In genomic region chr6:145830117-145830516, GRCm38 (mm10) we compare ENCODE assay signal across 8 mouse cellular contexts. TPM values are rescaled to one million over a fixed set of nuclear protein-coding genes. Genes with fewer than 3 reads are reported as not detected.
DNase-seq lines count a peak whose midpoint lies in the region; ATAC-seq and TF ChIP-seq lines count a peak whose summit lies in the region.

No protein-coding gene starts in this region.

- H3K4me2 ChIP-seq in hindbrain, embryonic 16.5 days (ENCODE audit: low read length), result no peak overlapping the region
- H3K4me2 ChIP-seq in midbrain, embryonic 12.5 days (replicated peaks), result no peak overlapping the region

- H3K9me3 ChIP-seq in heart, embryonic 10.5 days, result no peaks in the 10 kb centered on the region
- no peaks in the 10 kb centered on the region for H3K9me3 ChIP-seq in hindbrain, embryonic 16.5 days (ENCODE audit: control insufficient read depth, low read length)
- no peaks in the 10 kb centered on the region for H3K9me3 ChIP-seq in midbrain, embryonic 12.5 days

- ATAC-seq in hindbrain, embryonic 16.5 days, result 0 out of 2 replicates have a peak, but pooled peaks have one; percentile 69
- ATAC-seq in midbrain, embryonic 12.5 days (ENCODE audit: low FRiP score, low read depth), result peak; percentile 54; the same call in 1 of the 2 replicates

- H3K4me1 ChIP-seq in heart, embryonic 10.5 days, result peaks cover 18% of the 10 kb centered on the region
- H3K4me1 ChIP-seq in hindbrain, embryonic 16.5 days (ENCODE audit: control insufficient read depth, insufficient read depth, low read depth, low read length), result no peaks in the 10 kb centered on the region
- H3K4me1 ChIP-seq in midbrain, embryonic 12.5 days, result peaks cover 4% of the 10 kb centered on the region; the same call in 1 of the 2 replicates
- H3K4me1 ChIP-seq in spleen, adult 2 months (ENCODE audit: control insufficient read depth, insufficient read depth, insufficient read length), result peaks cover 4% of the 10 kb centered on the region; the same call in 1 of the 2 replicates

- peak; percentile 100 for TF ChIP-seq CTCF in left cerebral cortex, adult 2 months (IDR thresholded peaks at IDR 0.05)
- TF ChIP-seq CTCF in spleen, adult 2 months (IDR thresholded peaks at IDR 0.05; ENCODE audit: extremely low read depth, insufficient read depth, insufficient read length, insufficient replicate concordance), result peak; percentile 85; the same call in 1 of the 2 replicates

- peak; percentile 96 for DNase-seq in heart, adult 11 months
- DNase-seq in heart, embryonic 10.5 days (ENCODE audit: low spot score), result no peak
- peak; percentile 86 to 90 for DNase-seq in cerebellum, postnatal 10 days
- peak; percentile 73 for DNase-seq in gastrocnemius, adult 18-20 months (ENCODE audit: low spot score)
- DNase-seq in left cerebral cortex, adult 2 months (ENCODE audit: extremely low spot score in 1 of 2, low spot score in 2 of 2), result peak; percentile 67
- DNase-seq in spleen, adult 2 months (ENCODE audit: low read depth in 1 of 2, low spot score in 2 of 2), result peak; percentile 53 to 72

- H3K27me3 ChIP-seq in heart, embryonic 10.5 days (ENCODE audit: insufficient read depth, poor library complexity, severe bottlenecking), result no peaks in the 10 kb centered on the region
- H3K27me3 ChIP-seq in hindbrain, embryonic 16.5 days (replicated peaks; ENCODE audit: control insufficient read depth, insufficient read depth, low read length), result no peaks in the 10 kb centered on the region
- H3K27me3 ChIP-seq in midbrain, embryonic 12.5 days, result no peaks in the 10 kb centered on the region
- no peaks in the 10 kb centered on the region for H3K27me3 ChIP-seq in spleen, adult 2 months (ENCODE audit: control insufficient read depth, insufficient read depth, low read length)

- WGBS in heart, embryonic 10.5 days, result 17% methylated on average over 8 of the region's 8 CpGs
- 18% methylated on average over 8 of the region's 8 CpGs for whole genome bisulfite sequencing in hindbrain, embryonic 16.5 days
- WGBS in midbrain, embryonic 12.5 days, result 19% methylated on average over 8 of the region's 8 CpGs
- 21% methylated on average over 8 of the region's 8 CpGs for WGBS in spleen, adult 2 months

- intact Hi-C loops in left cerebral cortex, adult 2 months (cut with DNase I), result loop anchor here (1.0 to 2.0 kb wide), 2 partner anchors 442 to 581 kb away; no protein-coding TSS in a partner anchor

- TF ChIP-seq POLR2A in spleen, adult 2 months (IDR thresholded peaks at IDR 0.05; ENCODE audit: low read depth, low read length), result no peak

- H3K36me3 ChIP-seq in heart, embryonic 10.5 days, result peaks cover 2% of the 10 kb centered on the region; the same call in 1 of the 2 replicates
- no peaks in the 10 kb centered on the region for H3K36me3 ChIP-seq in hindbrain, embryonic 16.5 days (ENCODE audit: control insufficient read depth, insufficient read depth, low read length)
- H3K36me3 ChIP-seq in midbrain, embryonic 12.5 days, result no peaks in the 10 kb centered on the region
- no peaks in the 10 kb centered on the region for H3K36me3 ChIP-seq in spleen, adult 2 months (ENCODE audit: control insufficient read depth, insufficient read depth, low read length)

- no peak overlapping the region for H3K9ac ChIP-seq in hindbrain, embryonic 16.5 days (ENCODE audit: low read depth, low read length)
- no peak overlapping the region for H3K9ac ChIP-seq in midbrain, embryonic 12.5 days (replicated peaks)

- no peak overlapping the region for H3K27ac ChIP-seq in heart, embryonic 10.5 days
- no peak overlapping the region for H3K27ac ChIP-seq in hindbrain, embryonic 16.5 days (ENCODE audit: low read depth, low read length)
- no peak overlapping the region for H3K27ac ChIP-seq in left cerebral cortex, adult 2 months
- no peak overlapping the region for H3K27ac ChIP-seq in midbrain, embryonic 12.5 days (replicated peaks)
- no peak overlapping the region for H3K27ac ChIP-seq in spleen, adult 2 months (ENCODE audit: insufficient read depth, low read length)

- no peak overlapping the region for H3K4me3 ChIP-seq in heart, embryonic 10.5 days
- H3K4me3 ChIP-seq in hindbrain, embryonic 16.5 days (ENCODE audit: low read length), result no peak overlapping the region
- H3K4me3 ChIP-seq in left cerebral cortex, adult 2 months, result no peak overlapping the region
- no peak overlapping the region for H3K4me3 ChIP-seq in midbrain, embryonic 12.5 days
- H3K4me3 ChIP-seq in spleen, adult 2 months (ENCODE audit: extremely low read depth, insufficient read depth, insufficient read length), result no peak overlapping the region

RNA-seq across cellular contexts. Expression of gene Bhlhe41, which starts 35.2 kb away (rescaled TPM):
- 3.8 and 7.4 TPM in 2 replicates for polyA plus RNA-seq in heart, embryonic 10.5 days (2016; fragmentation: Nextera tagmentation; extraction: Ambion mirVana)
- 10 to 100 TPM; 30.3 to 38.1 TPM for total RNA-seq in gastrocnemius, adult 18-20 months (2021)
- 7.8 and 8.1 TPM in 2 replicates for polyA plus RNA-seq in hindbrain, embryonic 16.5 days (2015; fragmentation: Nextera tagmentation; extraction: Ambion mirVana)
- total RNA-seq in left cerebral cortex, adult 2 months (2021), result 10 to 100 TPM; 30.0 to 37.3 TPM
- 1.9 and 2.2 TPM in 2 replicates for polyA plus RNA-seq in midbrain, embryonic 12.5 days (2016; fragmentation: Nextera tagmentation; extraction: Ambion mirVana)
- 5.8 and 8.1 TPM in 2 replicates for polyA plus RNA-seq in spleen, adult 2 months (2012; rRNA removed)
